Mouse (Mus musculus) B cell, adult 67 days (primary cell): ENCODE results near the gene Frat2. TPM values are rescaled to one million over a fixed set of nuclear protein-coding genes. Genes with fewer than 3 reads are reported as not detected.

Experiments used
- total RNA-seq, 2 experiments: library from RNA; stranded (reverse); gene quantifications; 4 replicates each; pipeline ENCODE4 v1.2.4; 2023

Gene Frat2
- total RNA-seq: 10 to 100 TPM; 38.2 to 44.8 TPM

GRCm38 (mm10) chr19:41847992-41848851, at the start of gene Frat2:
TSS of gene Frat2 (minus strand) at chr19:41848132.

GRCm38 (mm10) chr19:41895460-41896318, 47.8 kb upstream of the Frat2 start, which contains the start of gene Rrp12:
TSS of gene Rrp12 (minus strand) at chr19:41896173.

GRCm38 (mm10) chr19:41829381-41830105, 18.4 kb downstream of the Frat2 start, which contains the start of gene Frat1:
TSS of gene Frat1 (plus strand) at chr19:41829970.

GRCm38 (mm10) chr19:41801742-41802369, 46.1 kb downstream of the Frat2 start, which contains the start of gene Arhgap19:
TSS of gene Arhgap19 (minus strand) at chr19:41802047.

Other genes starting within 250 kb of the Frat2 start
- gene Slit1, start 104.5 kb downstream of the Frat2 start, total RNA-seq: under 1 TPM; 0.21 to 0.41 TPM
- 1 to 10 TPM; 3.2 to 3.4 TPM for gene Arhgap19, start 46.1 kb downstream of the Frat2 start, total RNA-seq
- 10 to 100 TPM; 30.6 to 34.9 TPM for gene Frat1, start 18.2 kb downstream of the Frat2 start, total RNA-seq
- 10 to 100 TPM; 25.6 to 27.8 TPM for gene Rrp12, start 48.0 kb upstream of the Frat2 start, total RNA-seq
- 100 to 1,000 TPM; 102 to 106 TPM for gene Pgam1, start 63.8 kb upstream of the Frat2 start, total RNA-seq
- gene Exosc1, start 85.3 kb upstream of the Frat2 start, total RNA-seq: 10 to 100 TPM; 53.8 to 57.0 TPM
- 10 to 100 TPM; 40.3 to 41.5 TPM for gene Zdhhc16, start 85.3 kb upstream of the Frat2 start, total RNA-seq
- 100 to 1,000 TPM in 1 of 2 experiments, 10 to 100 TPM in 1; 79.2 to 111 TPM for gene Mms19, start 133.0 kb upstream of the Frat2 start, total RNA-seq
- 1 to 10 TPM; 8.8 to 9.3 TPM for gene Ubtd1, start 133.6 kb upstream of the Frat2 start, total RNA-seq
- gene Ankrd2, start 187.9 kb upstream of the Frat2 start, total RNA-seq: not detected
- gene Hoga1, start 197.5 kb upstream of the Frat2 start, total RNA-seq: not detected
- gene 4933411K16Rik, start 204.1 kb upstream of the Frat2 start, total RNA-seq: not detected
- gene Morn4, start 238.2 kb upstream of the Frat2 start, total RNA-seq: under 1 TPM in 1 of 2 experiments, not detected in 1; 0.29 TPM
- 10 to 100 TPM; 40.8 to 42.0 TPM for gene Pi4k2a, start 242.3 kb upstream of the Frat2 start, total RNA-seq